Mouse (Mus musculus): ENCODE measurements around the gene Fcrl6. TPM values are rescaled to one million over a fixed set of nuclear protein-coding genes. Genes with fewer than 3 reads are reported as not detected.

Fcrl6 gene
- total RNA-seq (2017), result not detected in 2 replicates

DNA sequence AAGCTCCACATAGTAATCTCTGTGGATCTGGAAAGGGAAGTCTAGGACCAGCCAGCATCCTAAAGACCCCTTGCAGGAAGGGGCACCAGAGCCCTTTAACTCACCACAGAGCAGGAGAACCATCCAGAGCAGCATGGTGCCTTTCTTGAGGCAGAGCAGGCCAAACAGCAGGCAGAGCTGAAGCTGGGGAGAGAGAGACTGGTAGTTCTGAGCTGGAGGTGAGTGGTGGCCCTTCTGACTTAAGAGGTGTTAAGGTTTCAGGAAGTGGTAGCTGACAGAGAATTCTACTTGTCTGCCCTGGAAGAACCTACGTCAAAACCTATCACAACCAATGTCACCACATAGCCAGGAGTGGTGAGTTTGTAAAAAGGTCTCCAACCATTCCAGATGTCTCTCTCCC lies at the start of gene Fcrl6:
Gene Fcrl6, minus strand, starts transcription at position 226 of the 400 bp plus-strand sequence.
- ATAC-seq (replicated peaks in 1 of 2; ENCODE audit: insufficient read depth in 1 of 2, low FRiP score in 2 of 2, low TSS enrichment in 1 of 2, low read depth in 1 of 2, poor library complexity in 2 of 2, severe bottlenecking in 2 of 2), result 0 out of 4 replicates have a peak, but pooled peaks of 1 of the 2 experiments have one; percentile 21

GRCm38 (mm10) chr1:172651288-172651987 lies 49.1 kb upstream of the Fcrl6 start:
- no peak for ATAC-seq (replicated peaks in 1 of 2; ENCODE audit: insufficient read depth in 1 of 2, low FRiP score in 2 of 2, low TSS enrichment in 1 of 2, low read depth in 1 of 2, poor library complexity in 2 of 2, severe bottlenecking in 2 of 2)

GRCm38 (mm10) chr1:172650519-172651287 lies 48.4 kb upstream of the Fcrl6 start:
- ATAC-seq (replicated peaks in 1 of 2; ENCODE audit: insufficient read depth in 1 of 2, low FRiP score in 2 of 2, low TSS enrichment in 1 of 2, low read depth in 1 of 2, poor library complexity in 2 of 2, severe bottlenecking in 2 of 2), result peak in 1 of 2 experiments; percentile 43; a peak in 1 of 4 replicates

- no peak for ATAC-seq (replicated peaks in 1 of 2; ENCODE audit: insufficient read depth in 1 of 2, low FRiP score in 2 of 2, low TSS enrichment in 1 of 2, low read depth in 1 of 2, poor library complexity in 2 of 2, severe bottlenecking in 2 of 2)
Observed at GRCm38 (mm10) chr1:172649396-172649795, 47.0 kb upstream of the Fcrl6 start.

GRCm38 (mm10) chr1:172647236-172647635 lies 44.9 kb upstream of the Fcrl6 start:
- no peak for ATAC-seq (replicated peaks in 1 of 2; ENCODE audit: insufficient read depth in 1 of 2, low FRiP score in 2 of 2, low TSS enrichment in 1 of 2, low read depth in 1 of 2, poor library complexity in 2 of 2, severe bottlenecking in 2 of 2)

- no peak for ATAC-seq (replicated peaks in 1 of 2; ENCODE audit: insufficient read depth in 1 of 2, low FRiP score in 2 of 2, low TSS enrichment in 1 of 2, low read depth in 1 of 2, poor library complexity in 2 of 2, severe bottlenecking in 2 of 2)
Observed at GRCm38 (mm10) chr1:172638781-172639180, 36.4 kb upstream of the Fcrl6 start.

DNA sequence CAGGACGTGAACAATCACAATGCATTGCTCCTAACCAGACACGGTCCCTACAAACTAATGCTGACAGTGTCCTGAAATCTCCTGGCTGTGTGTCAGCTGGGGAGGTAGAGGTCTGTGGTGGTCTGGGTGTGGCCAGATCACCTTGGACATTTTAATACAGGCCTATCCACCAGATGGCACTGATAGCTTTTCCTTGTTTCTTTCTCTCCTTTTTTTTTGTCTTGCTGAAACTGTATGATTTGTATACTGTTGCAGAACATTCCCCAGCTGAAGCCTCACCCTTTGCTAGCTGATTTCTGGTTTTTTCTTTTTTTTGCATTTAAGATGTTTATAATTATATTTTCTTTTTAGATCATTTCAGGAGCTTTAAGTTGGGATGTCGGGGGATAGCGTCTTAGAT lies 35.5 kb upstream of the Fcrl6 start:
- no peak for ATAC-seq (replicated peaks in 1 of 2; ENCODE audit: insufficient read depth in 1 of 2, low FRiP score in 2 of 2, low TSS enrichment in 1 of 2, low read depth in 1 of 2, poor library complexity in 2 of 2, severe bottlenecking in 2 of 2)

- no peak for ATAC-seq (replicated peaks in 1 of 2; ENCODE audit: insufficient read depth in 1 of 2, low FRiP score in 2 of 2, low TSS enrichment in 1 of 2, low read depth in 1 of 2, poor library complexity in 2 of 2, severe bottlenecking in 2 of 2)
Observed at GRCm38 (mm10) chr1:172636266-172636665, 33.9 kb upstream of the Fcrl6 start.

DNA sequence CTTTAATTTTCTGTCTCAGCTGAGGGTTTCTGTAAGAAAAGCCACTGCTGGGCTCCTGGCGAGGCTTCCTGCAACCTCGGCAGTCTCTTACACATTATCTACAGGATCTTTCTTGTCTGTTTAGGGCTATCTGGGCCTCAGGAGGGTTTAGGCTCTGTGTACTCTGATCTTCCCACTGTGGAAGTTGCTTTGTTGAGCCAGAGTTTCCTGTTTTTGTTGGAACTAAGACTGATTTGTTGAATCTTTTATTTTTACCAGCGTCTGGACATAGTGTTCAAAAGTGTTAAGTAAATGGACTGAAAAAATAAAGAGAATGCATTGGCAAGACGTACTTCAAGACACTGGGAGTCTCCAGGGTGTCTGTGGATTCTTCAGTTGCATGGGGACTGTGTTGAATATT lies 32.9 kb upstream of the Fcrl6 start:
- no peak for ATAC-seq (replicated peaks in 1 of 2; ENCODE audit: insufficient read depth in 1 of 2, low FRiP score in 2 of 2, low TSS enrichment in 1 of 2, low read depth in 1 of 2, poor library complexity in 2 of 2, severe bottlenecking in 2 of 2)

GRCm38 (mm10) chr1:172634136-172634535 lies 31.8 kb upstream of the Fcrl6 start:
- ATAC-seq (replicated peaks in 1 of 2; ENCODE audit: insufficient read depth in 1 of 2, low FRiP score in 2 of 2, low TSS enrichment in 1 of 2, low read depth in 1 of 2, poor library complexity in 2 of 2, severe bottlenecking in 2 of 2), result no peak

DNA sequence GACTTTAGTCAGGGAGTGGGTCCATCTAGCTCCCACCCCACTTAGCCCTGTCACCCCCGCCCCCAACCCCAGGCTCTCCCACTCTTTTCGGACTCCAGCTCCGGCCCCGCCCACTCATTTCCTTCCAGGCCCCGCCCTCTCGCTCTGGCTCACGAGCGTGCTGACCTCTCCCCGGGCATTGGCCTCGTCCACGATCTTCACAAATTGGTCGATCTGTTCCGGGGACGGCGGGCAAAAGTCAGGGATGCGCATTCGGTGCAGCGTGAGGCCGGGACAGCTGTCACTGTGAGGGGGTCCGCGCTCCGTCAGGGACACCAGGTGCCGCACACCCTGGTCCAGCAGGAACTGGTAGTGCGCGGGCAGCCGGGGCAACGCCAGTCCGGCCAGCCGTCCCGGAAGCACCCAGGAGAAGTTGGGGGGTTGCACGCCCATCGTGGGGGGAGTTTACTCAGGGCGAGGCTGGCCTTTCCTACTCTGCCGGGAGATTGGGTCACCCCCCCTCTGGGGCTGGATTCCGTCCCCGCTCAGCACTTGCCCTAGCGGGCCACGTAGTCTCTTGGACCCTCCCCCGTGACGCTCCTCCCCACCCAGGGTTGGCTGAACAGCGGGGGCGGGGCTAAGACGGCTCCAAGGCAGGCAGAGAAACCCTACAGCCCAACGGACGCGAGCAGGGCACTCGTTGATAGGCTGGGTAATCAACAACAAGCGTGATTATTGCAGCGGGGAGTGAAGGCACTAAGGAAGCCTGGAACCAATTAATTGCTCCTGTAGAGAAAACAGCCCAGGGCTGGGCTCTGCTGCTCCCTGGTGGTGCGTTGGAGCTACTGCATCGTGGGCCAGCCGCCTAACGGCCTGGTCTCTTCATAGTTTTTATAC lies 30.3 kb upstream of the Fcrl6 start, which contains the start of gene Dusp23:
Gene Dusp23, minus strand, starts transcription at position 512 of the 876 bp plus-strand sequence.
- ATAC-seq (replicated peaks in 1 of 2; ENCODE audit: insufficient read depth in 1 of 2, low FRiP score in 2 of 2, low TSS enrichment in 1 of 2, low read depth in 1 of 2, poor library complexity in 2 of 2, severe bottlenecking in 2 of 2), result peak; percentile 97 to 98

DNA sequence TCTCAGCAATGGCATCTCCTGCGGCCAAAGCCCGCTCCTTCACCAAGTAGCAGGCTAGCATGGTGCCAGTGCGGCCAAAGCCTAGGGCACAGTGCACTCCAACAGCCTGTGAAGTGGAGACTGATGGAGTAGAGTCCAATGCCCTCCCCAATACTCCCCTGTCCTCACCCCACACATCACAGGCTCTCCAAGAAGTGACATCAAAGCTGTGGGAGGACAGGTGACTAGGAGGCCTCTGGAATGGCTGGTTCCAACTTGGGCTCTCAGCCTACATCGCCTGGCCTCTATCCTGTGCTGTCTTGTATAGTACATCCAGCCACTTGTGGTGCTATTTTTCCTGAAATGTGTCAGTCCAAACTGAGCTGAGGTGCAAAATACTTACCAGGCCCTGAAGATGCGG lies 29.4 kb upstream of the Fcrl6 start:
- ATAC-seq (replicated peaks in 1 of 2; ENCODE audit: insufficient read depth in 1 of 2, low FRiP score in 2 of 2, low TSS enrichment in 1 of 2, low read depth in 1 of 2, poor library complexity in 2 of 2, severe bottlenecking in 2 of 2), result no peak

GRCm38 (mm10) chr1:172629831-172630230 lies 27.5 kb upstream of the Fcrl6 start:
- ATAC-seq (replicated peaks in 1 of 2; ENCODE audit: insufficient read depth in 1 of 2, low FRiP score in 2 of 2, low TSS enrichment in 1 of 2, low read depth in 1 of 2, poor library complexity in 2 of 2, severe bottlenecking in 2 of 2), result no peak

- no peak for ATAC-seq (replicated peaks in 1 of 2; ENCODE audit: insufficient read depth in 1 of 2, low FRiP score in 2 of 2, low TSS enrichment in 1 of 2, low read depth in 1 of 2, poor library complexity in 2 of 2, severe bottlenecking in 2 of 2)
Observed at GRCm38 (mm10) chr1:172626306-172626705, 24.0 kb upstream of the Fcrl6 start.

- ATAC-seq (replicated peaks in 1 of 2; ENCODE audit: insufficient read depth in 1 of 2, low FRiP score in 2 of 2, low TSS enrichment in 1 of 2, low read depth in 1 of 2, poor library complexity in 2 of 2, severe bottlenecking in 2 of 2), result no peak
Observed at GRCm38 (mm10) chr1:172624081-172624480, 21.7 kb upstream of the Fcrl6 start.

- ATAC-seq (replicated peaks in 1 of 2; ENCODE audit: insufficient read depth in 1 of 2, low FRiP score in 2 of 2, low TSS enrichment in 1 of 2, low read depth in 1 of 2, poor library complexity in 2 of 2, severe bottlenecking in 2 of 2), result 0 out of 4 replicates have a peak, but pooled peaks of 1 of the 2 experiments have one; percentile 50
Observed at GRCm38 (mm10) chr1:172623599-172623998, 21.2 kb upstream of the Fcrl6 start.

- ATAC-seq (replicated peaks in 1 of 2; ENCODE audit: insufficient read depth in 1 of 2, low FRiP score in 2 of 2, low TSS enrichment in 1 of 2, low read depth in 1 of 2, poor library complexity in 2 of 2, severe bottlenecking in 2 of 2), result peak; percentile 57 to 77; a peak in 3 of 4 replicates
Observed at GRCm38 (mm10) chr1:172619235-172619634, 16.9 kb upstream of the Fcrl6 start.
